Mouse (Mus musculus): ENCODE measurements around the gene Khdc1b.
"Not testable (repeated sequence)": the region's sequence is repeated elsewhere in the genome, so short reads cannot be mapped to it uniquely, and the experiment has no call there.

The Khdc1b gene

DNA sequence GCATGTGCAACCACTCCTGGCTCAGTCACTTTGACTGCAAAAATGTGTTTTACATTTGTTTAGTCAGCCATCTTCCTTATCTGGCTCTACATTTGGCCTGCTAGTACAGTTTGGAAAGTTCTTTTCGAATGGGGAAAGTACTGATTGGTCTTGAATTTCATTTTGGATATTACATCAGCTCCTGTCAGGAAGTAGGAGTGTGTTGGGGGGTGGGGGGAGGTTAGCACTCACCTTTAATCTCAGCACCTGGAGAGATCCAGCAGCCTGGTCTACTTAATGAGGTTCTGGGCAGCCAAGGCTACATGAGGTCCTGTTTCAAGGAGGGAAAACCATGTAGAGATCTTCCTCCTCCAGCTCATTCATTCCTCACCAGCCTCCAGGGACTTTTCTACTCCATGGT, at the start of gene Khdc1b:
Gene Khdc1b, plus strand, starts transcription at position 301 of the 400 bp plus-strand sequence.
- DNase-seq, result peak; percentile 18

DNA sequence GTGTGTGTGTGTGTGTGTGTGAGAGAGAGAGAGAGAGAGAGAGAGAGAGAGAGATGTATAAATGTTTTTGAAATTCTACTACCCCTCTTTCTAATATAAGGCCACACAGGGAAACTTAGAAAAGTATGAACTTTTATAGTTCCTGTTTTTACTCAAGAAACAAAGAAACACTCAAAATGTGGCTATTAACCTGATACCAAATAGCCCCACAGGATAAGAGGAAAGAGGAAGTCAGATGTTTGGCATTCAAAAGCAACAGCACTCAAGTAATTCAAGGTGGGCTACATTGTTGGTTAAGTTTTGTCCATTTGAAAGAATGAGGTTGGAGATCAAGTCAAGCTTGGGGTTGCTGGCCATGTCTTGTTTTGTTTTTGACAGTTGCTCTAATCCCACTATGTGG, 47.5 kb upstream of the Khdc1b start:
- DNase-seq, result no peak

DNA sequence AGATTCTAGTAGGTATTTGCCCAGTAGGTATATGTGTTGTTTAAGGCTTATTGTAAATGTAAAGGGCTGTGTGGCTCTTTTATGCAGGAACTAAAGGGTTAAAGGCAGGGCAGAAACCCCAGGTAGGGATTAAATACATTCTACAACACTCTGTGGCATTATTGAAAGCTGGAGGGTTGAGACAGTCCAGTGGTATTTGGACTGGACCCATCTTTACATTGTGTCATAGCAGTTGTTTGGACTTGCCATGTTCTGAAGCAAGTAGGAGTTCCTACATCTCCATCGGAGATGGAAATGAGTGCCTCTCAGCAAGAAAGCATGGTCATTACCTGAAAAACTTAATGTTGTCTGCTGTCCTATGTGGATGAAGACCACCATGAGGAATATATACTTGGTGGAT, 42.6 kb upstream of the Khdc1b start:
- DNase-seq, result no peak

GRCm38 (mm10) chr1:21344253-21344652, 39.1 kb upstream of the Khdc1b start:
- DNase-seq, result no peak

DNA sequence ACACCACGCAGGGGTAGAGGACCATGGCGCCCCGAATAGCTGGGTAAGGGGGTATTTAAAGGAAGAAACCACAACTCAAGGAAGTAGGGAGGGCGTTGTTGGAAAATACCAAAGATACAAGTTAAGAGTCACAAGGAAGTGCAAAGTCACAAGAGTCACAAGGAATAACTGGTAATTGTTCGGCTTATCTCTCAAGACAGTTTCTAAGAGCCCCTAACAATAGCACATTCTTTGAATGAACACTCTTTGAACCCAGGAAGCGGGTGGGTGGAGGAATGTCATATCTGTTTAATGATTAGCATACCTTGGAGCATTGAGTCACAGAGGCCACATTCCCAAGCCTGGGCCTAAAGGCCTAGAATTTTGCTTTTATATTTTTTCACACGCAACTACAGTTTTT, 38.6 kb upstream of the Khdc1b start:
- not testable (repeated sequence) for DNase-seq

DNA sequence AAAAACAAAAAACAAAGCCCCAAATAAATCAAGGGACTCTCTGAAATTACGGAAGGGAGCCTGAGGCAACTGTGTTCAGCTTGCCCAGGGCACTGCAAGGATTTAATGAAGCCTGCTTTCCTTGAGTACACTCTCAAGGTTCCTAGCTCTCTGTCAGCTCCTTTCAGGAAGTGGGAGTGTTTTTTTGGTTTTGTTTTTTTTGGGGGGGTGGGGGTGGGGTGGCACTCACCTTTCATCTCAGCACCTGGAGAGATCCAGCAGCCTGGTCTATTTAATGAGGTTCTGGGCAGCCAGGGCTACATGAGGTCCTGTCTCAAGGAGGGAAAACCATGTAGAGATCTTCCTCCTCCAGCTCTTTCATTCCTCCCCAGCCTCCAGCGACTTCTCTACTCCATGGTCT, 34.0 kb upstream of the Khdc1b start, which contains the start of gene Khdc1a:
Gene Khdc1a, plus strand, starts transcription at position 301 of the 400 bp plus-strand sequence.
- no peak for DNase-seq

GRCm38 (mm10) chr1:21368031-21368430, 15.3 kb upstream of the Khdc1b start, which contains the start of gene Khdc1c:
Gene Khdc1c, plus strand, starts transcription at chr1:21368331.
- DNase-seq, result peak; percentile 45

DNA sequence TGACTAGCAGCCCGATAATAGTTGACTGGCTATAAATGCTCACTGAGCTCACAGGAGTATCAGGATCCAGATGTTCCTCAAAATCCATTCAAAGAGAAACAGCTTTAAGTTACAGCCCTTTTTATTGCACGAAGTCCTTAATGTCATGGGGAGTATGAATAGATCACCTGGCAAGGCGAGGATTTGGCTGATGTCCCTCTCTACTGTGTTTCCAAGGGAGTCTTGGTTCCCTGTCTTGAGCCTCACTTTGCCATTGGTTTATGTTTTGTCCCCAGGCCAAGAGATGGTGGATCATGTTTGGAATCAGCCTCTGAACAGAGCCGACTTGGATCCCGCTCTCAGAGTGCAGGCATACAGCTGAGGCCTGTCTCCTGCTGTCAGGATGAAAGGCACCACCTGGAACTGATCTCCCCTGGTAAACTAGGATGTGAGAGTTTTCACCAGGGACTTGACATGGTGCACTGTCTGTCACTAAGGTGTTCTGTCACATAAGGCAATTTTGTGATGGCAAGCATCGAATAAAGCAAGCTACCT, 7.8 kb downstream of the Khdc1b start:
- DNase-seq, result peak; percentile 15

- DNase-seq, result peak; percentile 68
Observed at GRCm38 (mm10) chr1:21402804-21403203, 19.4 kb downstream of the Khdc1b start.

DNA sequence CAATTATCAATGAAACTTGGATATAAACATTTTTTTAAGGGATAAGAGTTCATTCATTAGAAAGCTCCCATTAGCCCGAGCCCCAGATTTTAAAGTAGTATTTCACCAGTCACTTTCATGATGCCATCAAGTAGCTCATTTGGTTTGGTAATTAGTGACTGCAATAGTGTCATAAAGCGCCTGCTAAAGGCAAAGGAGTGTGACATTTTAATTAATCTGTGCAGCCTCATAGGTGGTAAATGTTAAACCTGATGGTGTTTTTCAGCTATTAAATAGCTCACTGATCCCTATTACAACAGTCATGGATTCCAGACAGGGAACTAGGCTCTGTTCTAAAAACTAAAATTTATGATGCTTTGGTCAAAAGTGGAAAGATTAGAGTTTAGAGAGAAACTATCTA, 23.9 kb downstream of the Khdc1b start:
- no peak for DNase-seq

DNA sequence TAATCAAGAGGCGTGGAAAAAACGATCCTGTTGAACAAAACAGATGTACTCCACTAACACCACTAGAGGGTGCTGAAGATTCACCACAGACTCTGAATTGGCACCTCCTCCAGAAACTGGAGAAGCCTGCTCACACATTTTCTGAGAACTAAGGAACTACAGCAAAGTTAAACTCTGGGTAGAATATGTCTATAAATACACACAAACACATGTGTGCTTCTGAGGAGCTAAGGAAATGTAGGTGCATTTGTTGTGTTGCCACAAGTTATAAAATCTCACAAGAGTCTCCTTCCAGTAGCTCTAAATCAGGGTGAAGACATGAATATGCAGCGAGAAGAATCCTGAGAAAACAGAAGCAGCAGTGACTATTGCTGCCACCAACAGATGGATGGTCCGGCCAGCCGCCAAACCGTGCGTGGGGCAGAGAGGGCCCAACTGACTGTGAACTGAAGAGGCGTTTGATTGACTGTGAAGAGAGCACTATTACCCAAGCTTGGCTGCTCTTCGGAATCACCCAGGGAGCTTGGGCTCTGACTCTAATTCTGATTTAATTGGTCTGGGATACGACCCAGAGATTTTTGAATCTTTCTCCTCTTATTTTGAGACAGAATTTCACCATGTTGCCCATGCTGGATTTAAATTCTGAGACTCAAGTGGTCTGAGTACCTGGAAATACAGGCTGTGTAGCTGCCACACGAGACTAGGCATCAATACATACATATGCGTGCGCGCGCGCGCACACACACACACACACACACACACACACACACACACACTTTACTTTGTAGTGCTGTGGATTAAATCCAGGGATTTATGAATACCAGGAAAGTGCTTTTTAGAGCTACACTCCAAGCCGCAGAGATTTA, 28.2 kb downstream of the Khdc1b start:
- no peak for DNase-seq

DNA sequence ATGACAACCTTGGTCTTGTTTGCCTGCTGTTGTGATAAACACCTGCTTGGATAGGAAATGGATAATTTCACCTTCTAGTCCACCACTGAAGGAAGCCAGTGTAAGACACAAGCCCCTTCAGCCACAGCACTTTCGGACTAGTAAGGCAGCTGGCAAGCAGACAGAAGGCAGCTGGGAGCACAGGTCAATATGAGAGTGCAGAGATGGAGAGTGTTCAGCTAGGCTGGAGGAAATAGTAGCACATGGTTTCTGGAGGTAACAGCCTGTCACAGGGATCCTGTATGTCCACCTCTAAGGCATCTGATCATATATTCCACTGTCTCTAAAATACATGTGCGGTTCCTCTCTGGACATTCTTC, 28.8 kb downstream of the Khdc1b start:
- no peak for DNase-seq

DNA sequence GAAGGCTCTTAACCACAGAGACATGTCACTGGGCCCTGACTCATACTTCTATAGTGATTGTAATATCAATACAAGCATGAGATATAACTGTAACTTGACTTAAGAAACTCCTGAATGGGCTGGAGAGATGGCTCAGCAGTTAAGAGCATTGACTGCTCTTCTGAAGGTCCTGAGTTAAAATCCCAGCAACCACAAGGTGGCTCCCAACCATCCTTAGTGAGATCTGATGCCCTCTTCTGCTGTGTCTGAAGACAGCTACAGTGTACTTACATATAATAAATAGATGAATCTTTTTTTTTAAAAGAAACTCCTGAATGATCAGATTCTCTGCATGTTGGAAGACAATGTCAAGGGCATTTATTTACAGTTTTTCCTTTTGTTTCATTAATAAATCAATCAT, 36.0 kb downstream of the Khdc1b start:
- no peak for DNase-seq

DNA sequence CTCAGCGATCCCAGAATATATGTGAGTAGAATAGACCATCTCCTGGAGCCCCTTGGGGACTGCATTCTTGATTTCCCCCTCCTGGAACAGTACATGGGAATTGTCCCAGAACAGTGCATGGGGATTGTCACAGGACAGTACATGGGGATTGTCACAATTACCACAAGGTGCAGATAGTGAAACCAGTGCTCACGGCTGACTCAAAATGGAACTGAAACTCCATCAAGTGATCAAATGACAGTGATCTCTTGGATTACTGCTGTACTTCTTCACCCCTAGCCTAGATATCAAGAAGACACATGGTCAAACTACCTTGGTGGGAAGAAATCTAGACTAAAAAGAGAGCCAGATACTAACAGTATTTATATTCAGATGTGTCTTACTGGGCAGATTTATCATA, 42.3 kb downstream of the Khdc1b start:
- DNase-seq, result no peak

GRCm38 (mm10) chr1:21428079-21428478, 44.7 kb downstream of the Khdc1b start:
- DNase-seq, result no peak

GRCm38 (mm10) chr1:21431666-21432065, 48.3 kb downstream of the Khdc1b start:
- no peak for DNase-seq

DNA sequence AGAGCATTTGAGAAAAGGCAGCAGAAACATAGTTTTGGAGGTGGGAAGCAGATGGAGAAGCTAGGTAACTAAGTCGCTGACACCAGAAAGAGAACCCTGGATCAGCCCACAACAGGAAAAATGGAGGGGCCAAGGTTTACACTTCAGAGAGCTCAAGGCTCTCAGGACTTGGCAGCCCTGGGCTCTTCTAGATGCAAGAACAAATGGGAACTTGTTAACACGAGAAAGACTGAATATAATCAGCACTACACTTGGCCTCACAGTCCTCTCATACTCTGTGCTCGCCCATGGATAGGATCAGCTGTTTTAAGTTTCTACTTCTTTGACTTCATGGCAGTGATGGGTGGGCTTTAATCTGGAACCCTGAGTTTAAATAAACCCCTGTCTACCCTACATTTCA, 51.5 kb downstream of the Khdc1b start:
- DNase-seq, result no peak
